Mouse (Mus musculus) kidney, embryonic 16.5 days (tissue): ENCODE results near the gene Selenoh. TPM values are rescaled to one million over a fixed set of nuclear protein-coding genes. Genes with fewer than 3 reads are reported as not detected.
A peak's percentile ranks its signal among the peaks of the same experiment; 100 is the strongest.

ENCODE experiments used
- ATAC-seq: fragments of 200-750 bp; cut with Nextera tagmentation; 2 replicates; pipeline ENCODE4 v1.8.0; 2017; ENCODE audit warnings: moderate TSS enrichment; ENCODE audit not compliant: low FRiP score, low TSS enrichment
- H3K27ac ChIP-seq: fragments of 300-500 bp; sonication (generic); 2 replicates; pipeline ENCODE4 v1.5.1; 2014; ENCODE audit warnings: low read length
- H3K27me3 ChIP-seq: fragments of 300-500 bp; sonication (generic); 2 replicates; pipeline ENCODE4 v1.6.1; 2014; ENCODE audit warnings: low read length, control low read depth, mixed read lengths; ENCODE audit not compliant: insufficient read depth
- H3K36me3 ChIP-seq: fragments of 300-500 bp; sonication (generic); 2 replicates; pipeline ENCODE4 v1.6.1; 2014; ENCODE audit warnings: low read length, control low read depth, mixed read lengths; ENCODE audit not compliant: insufficient read depth
- H3K4me1 ChIP-seq: fragments of 300-500 bp; sonication (generic); 2 replicates; pipeline ENCODE4 v1.6.1; 2014; ENCODE audit warnings: low read length, control low read depth, mixed read lengths; ENCODE audit not compliant: insufficient read depth
- H3K4me2 ChIP-seq: fragments of 300-500 bp; sonication (generic); replicated peaks from 2 replicates; pipeline ENCODE4 v1.6.1; 2014; ENCODE audit warnings: low read depth, low read length
- H3K4me3 ChIP-seq: fragments of 300-500 bp; sonication (generic); 2 replicates; pipeline ENCODE4 v1.5.1; 2014; ENCODE audit warnings: mild to moderate bottlenecking, low read length
- H3K9ac ChIP-seq: fragments of 300-500 bp; sonication (generic); replicated peaks from 2 replicates; pipeline ENCODE4 v1.6.1; 2014; ENCODE audit warnings: low read length
- H3K9me3 ChIP-seq: fragments of 300-500 bp; sonication (generic); 2 replicates; pipeline ENCODE4 v1.6.1; 2016; ENCODE audit warnings: low read length, control low read depth
- WGBS: fragments of 180-500 bp; shearing (Covaris S2); extraction: QIAGEN DNeasy Blood & Tissue Kit; methylation state at CpG from one replicate; pipeline ENCODE4 v1.1.7; 2014; 5-methylcytosine and 5-hydroxymethylcytosine counted together
- polyA plus RNA-seq: library from polyadenylated mRNA; unstranded; fragments of >200 nt; fragmentation: Nextera tagmentation; extraction: Ambion mirVana; gene quantifications from 2 replicates; pipeline ENCODE4 v1.2.1, GENCODE M21; 2015

The Selenoh gene
- polyA plus RNA-seq, result 304 and 332 TPM in 2 replicates

GRCm38 (mm10) chr2:84670569-84670933 lies at the start of gene Selenoh:
Gene Selenoh (minus strand): TSS chr2:84670770.
- peak; percentile 97 for ATAC-seq
- H3K27me3 ChIP-seq, result no peaks in the 10 kb centered on the region
- no peaks in the 10 kb centered on the region for H3K9me3 ChIP-seq
- WGBS, result under 1% methylated on average over 20 of the region's 20 CpGs
- peaks cover 34% of the 10 kb centered on the region for H3K36me3 ChIP-seq
- peak within 1 kb of the TSS; percentile 92 for H3K4me3 ChIP-seq
- H3K4me1 ChIP-seq, result peaks cover 15% of the 10 kb centered on the region
- H3K27ac ChIP-seq, result peak within 1 kb of the TSS; percentile 98
- H3K4me2 ChIP-seq, result peak within 1 kb of the TSS; percentile 84
- H3K9ac ChIP-seq, result peak within 1 kb of the TSS; percentile 94

DNA sequence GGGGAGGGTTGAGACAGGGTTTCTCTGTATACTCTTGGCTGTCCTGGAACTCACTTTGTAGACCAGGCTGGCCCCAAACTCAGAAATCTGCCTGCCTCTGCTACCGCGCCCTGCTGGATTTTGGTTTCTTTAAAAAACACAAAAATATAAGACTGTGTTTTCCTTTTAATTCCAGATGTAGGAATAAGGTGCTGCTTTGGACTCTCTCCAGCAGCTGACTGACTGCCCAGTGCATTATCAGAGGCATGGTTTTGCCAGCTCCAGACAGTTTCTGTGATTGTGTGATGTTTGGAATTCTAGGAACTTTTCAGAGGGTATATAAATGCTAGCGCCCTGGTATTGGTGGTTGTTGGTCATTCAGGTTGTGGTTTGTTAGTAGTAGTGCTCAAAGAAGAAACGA lies 46.8 kb upstream of the Selenoh start:
- Histone ChIP-seq H3K9me3 (no peaks in the 10 kb centered on the region), H3K27me3 (no peaks in the 10 kb centered on the region), H3K9ac (no peak overlapping the region), H3K4me2 (no peak overlapping the region), H3K27ac (no peak overlapping the region), H3K4me1 (peaks cover 10% of the 10 kb centered on the region), H3K4me3 (no peak overlapping the region), H3K36me3 (0 out of 2 replicates have a peak, but pooled peaks cover 6% of the 10 kb centered on the region)
- no peak for ATAC-seq
- WGBS, result 90% methylated on average over 4 of the region's 4 CpGs

GRCm38 (mm10) chr2:84716423-84717355 lies 46.1 kb upstream of the Selenoh start:
- Histone ChIP-seq H3K36me3 (0 out of 2 replicates have a peak, but pooled peaks cover 5% of the 10 kb centered on the region), H3K4me2 (peak overlapping the region; percentile 83), H3K4me3 (peak overlapping the region; percentile 97), H3K4me1 (peaks cover 10% of the 10 kb centered on the region), H3K9me3 (no peaks in the 10 kb centered on the region), H3K27ac (peak overlapping the region; percentile 97), H3K27me3 (no peaks in the 10 kb centered on the region), H3K9ac (peak overlapping the region; percentile 96)
- ATAC-seq, result no peak
- WGBS, result 33% methylated on average over 9 of the region's 9 CpGs

DNA sequence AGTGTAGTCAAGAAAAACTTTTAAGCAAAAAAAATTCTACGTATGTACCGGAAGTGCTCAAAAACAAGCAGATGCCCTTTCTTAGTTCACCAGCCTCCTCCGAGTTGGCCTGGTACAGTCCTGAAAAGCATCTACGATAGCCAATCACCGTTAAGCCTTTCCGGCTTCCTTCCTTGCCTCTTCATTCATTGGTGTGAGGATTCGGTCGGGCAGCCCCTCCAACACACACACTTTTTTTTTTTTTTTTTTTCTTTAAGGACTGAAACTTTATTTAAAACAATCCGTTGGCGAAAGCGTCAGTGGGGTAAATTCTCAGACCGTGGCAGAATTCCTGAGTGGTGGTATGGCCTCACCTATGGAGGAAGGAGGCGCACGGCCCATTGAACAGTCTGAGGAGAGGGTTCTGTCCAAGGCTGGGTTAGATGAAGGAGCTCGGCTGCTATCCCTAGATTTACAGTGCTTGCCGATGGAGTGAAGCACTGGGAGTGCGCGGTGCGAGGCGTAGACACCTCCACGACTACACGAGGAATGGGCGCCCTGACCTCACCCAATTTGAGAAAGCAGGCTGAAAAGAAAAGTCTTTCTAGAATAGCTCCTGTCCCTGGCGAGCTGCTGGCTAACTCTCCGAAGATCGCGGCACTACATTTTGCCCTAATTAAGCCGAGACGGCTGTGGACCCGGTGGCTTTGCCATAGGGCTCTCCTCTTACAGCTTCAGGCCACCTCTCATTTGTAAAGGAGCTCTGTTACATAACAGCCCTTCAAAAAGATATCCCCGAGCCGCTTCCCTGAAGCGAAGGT lies 45.2 kb upstream of the Selenoh start:
- ATAC-seq, result peak; percentile 96
- Histone ChIP-seq H3K27ac (peak overlapping the region; percentile 97), H3K9me3 (no peaks in the 10 kb centered on the region), H3K9ac (peak overlapping the region; percentile 96), H3K4me2 (peak overlapping the region; percentile 83), H3K27me3 (no peaks in the 10 kb centered on the region), H3K4me3 (peak overlapping the region; percentile 97), H3K4me1 (peaks cover 10% of the 10 kb centered on the region), H3K36me3 (peaks cover under 1% of the 10 kb centered on the region; the same call in 1 of the 2 replicates)
- WGBS, result under 1% methylated on average over 33 of the region's 33 CpGs

DNA sequence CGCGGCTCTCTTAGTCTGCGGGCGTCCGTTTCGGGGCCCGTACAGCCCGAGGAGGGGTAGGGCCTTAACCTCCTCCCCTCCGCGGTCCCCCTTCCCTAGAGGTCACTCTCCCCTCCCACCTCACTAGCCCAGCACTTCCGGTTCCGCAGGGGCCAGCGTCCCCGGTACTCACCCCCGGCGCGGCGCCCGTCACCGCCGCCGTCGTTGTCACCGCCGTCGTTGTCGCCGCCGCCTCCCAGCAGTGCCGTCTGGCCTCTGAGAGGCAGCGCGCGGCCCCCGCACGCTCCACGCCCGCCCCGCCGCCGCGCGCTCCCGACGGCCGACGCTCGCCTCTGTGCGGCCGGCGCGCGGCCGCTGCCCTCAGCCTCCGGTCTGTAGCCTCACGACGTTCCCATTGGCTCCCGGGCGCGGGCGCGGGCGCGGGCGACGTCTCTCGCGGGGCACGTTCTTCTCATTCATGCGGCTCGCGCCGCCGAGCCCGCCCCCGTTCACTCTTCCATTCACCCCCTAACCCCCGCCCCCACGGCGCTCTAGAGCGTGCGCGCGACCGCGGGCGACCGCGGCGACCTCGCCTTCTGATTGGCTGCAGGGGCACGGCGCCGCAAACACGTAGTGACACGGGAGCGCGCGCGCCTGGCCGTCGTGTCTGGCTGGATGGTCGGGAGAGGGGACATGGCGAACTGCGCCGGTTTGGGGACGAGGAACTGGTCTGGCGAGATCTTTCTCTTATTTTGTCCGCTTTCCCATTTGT lies 44.4 kb upstream of the Selenoh start, which contains the start of gene Zdhhc5:
Zdhhc5 (minus strand) TSS at position 370 of the 751 bp plus-strand sequence.
- peak; percentile 97 for ATAC-seq
- H3K27me3 ChIP-seq, result no peaks in the 10 kb centered on the region
- no peaks in the 10 kb centered on the region for H3K9me3 ChIP-seq
- H3K27ac ChIP-seq, result peak within 1 kb of the TSS; percentile 97
- peak within 1 kb of the TSS; percentile 96 for H3K9ac ChIP-seq
- H3K4me3 ChIP-seq, result peak within 1 kb of the TSS; percentile 97
- peaks cover 8% of the 10 kb centered on the region; the same call in 1 of the 2 replicates for H3K36me3 ChIP-seq
- H3K4me2 ChIP-seq, result peak within 1 kb of the TSS; percentile 83
- H3K4me1 ChIP-seq, result peaks cover 10% of the 10 kb centered on the region
- WGBS, result under 1% methylated on average over 73 of the region's 107 CpGs

DNA sequence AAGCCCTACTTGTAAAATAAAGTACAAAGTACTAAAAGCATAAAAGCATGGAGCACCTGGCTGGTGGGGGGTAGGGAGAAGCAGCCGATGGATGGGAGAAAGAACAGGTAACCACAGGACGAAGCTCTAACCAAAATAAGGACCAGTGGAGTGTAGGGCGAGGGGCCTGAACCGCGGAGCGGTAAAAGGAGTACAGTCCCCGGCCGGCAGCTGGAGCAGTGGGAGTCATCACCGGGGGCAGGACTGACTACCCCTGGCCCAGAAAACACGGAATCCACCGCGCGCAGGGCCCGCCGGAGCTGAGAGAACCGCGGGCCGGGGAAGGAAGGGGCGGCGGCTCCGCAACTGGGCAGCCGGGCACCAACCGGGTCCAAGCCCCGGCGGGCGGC lies 43.8 kb upstream of the Selenoh start:
- Histone ChIP-seq H3K27me3 (no peaks in the 10 kb centered on the region), H3K9ac (peak overlapping the region; percentile 96), H3K4me1 (peaks cover 10% of the 10 kb centered on the region), H3K4me3 (peak overlapping the region; percentile 97), H3K27ac (peak overlapping the region; percentile 97), H3K4me2 (peak overlapping the region; percentile 63), H3K9me3 (no peaks in the 10 kb centered on the region), H3K36me3 (peaks cover 12% of the 10 kb centered on the region; the same call in 1 of the 2 replicates)
- under 1% methylated on average over 22 of the region's 26 CpGs for WGBS
- peak; percentile 28 for ATAC-seq

DNA sequence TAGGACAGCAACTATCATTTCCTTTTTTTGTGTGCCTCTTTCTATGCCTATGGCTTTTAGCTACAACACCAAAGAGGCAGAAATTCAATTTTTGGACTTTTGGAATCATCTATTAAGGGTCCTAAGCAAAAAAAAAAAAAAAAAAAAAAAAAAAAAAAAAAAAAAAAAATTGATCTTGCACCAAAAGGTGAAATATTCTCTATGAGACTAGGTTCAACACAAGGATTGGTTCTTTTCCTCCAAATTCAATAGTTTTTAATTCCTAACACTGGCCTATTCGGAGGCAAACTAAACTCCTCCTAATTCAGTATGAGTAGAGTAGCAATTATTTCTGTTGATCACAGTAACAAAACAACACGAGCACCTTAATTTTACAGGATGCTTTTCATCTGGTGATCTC lies 41.3 kb upstream of the Selenoh start:
- H3K4me2 ChIP-seq, result no peak overlapping the region
- ATAC-seq, result no peak
- no peaks in the 10 kb centered on the region for H3K27me3 ChIP-seq
- no peak overlapping the region for H3K27ac ChIP-seq
- H3K9ac ChIP-seq, result no peak overlapping the region
- peaks cover 18% of the 10 kb centered on the region; the same call in 1 of the 2 replicates for H3K36me3 ChIP-seq
- peaks cover 22% of the 10 kb centered on the region for H3K4me1 ChIP-seq
- H3K4me3 ChIP-seq, result no peak overlapping the region
- H3K9me3 ChIP-seq, result no peaks in the 10 kb centered on the region
- 81% methylated on average over 2 of the region's 2 CpGs for WGBS

GRCm38 (mm10) chr2:84707523-84707922 lies 37.0 kb upstream of the Selenoh start:
- Histone ChIP-seq H3K9me3 (no peaks in the 10 kb centered on the region), H3K27me3 (no peaks in the 10 kb centered on the region), H3K4me2 (no peak overlapping the region), H3K4me1 (peaks cover 18% of the 10 kb centered on the region), H3K27ac (no peak overlapping the region), H3K36me3 (peaks cover 24% of the 10 kb centered on the region; the same call in 1 of the 2 replicates), H3K9ac (no peak overlapping the region), H3K4me3 (no peak overlapping the region)
- 59% methylated on average over 1 of the region's 1 CpGs for WGBS
- no peak for ATAC-seq

GRCm38 (mm10) chr2:84705295-84705694 lies 34.7 kb upstream of the Selenoh start:
- Histone ChIP-seq H3K4me1 (peaks cover 18% of the 10 kb centered on the region), H3K4me2 (no peak overlapping the region), H3K4me3 (no peak overlapping the region), H3K36me3 (peaks cover 26% of the 10 kb centered on the region; the same call in 1 of the 2 replicates), H3K9me3 (no peaks in the 10 kb centered on the region), H3K27ac (no peak overlapping the region), H3K27me3 (no peaks in the 10 kb centered on the region), H3K9ac (no peak overlapping the region)
- no peak for ATAC-seq
- WGBS, result 82% methylated on average over 1 of the region's 1 CpGs
